Mouse (Mus musculus) right cerebral cortex, postnatal 4 days (tissue): ENCODE data around the gene Mcoln2.

Experiments
- DNase-seq: peaks from one replicate; pipeline ENCODE4 v3.0.0-alpha.2; 2022

Gene Mcoln2

DNA sequence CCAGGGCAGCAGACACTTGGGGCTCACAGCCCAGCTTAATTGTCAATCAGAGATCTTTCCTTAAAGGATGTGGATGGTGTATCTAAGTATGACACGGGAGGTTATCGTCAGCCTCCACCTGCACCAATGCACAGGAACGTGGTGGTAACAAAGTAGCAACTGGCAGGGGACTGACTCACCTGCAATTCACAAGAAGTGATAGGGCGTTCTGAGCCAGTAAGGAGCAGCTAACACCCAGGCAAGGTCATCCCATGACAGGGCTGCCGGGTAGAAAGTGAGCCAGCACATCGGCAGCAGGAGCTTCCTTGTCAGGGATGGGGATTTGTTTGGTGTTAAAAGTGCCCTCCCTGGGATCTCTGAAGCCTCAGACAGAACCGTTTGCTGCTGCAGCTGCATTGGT lies 83.1 kb downstream of the Mcoln2 start:
- DNase-seq, result no peak

DNA sequence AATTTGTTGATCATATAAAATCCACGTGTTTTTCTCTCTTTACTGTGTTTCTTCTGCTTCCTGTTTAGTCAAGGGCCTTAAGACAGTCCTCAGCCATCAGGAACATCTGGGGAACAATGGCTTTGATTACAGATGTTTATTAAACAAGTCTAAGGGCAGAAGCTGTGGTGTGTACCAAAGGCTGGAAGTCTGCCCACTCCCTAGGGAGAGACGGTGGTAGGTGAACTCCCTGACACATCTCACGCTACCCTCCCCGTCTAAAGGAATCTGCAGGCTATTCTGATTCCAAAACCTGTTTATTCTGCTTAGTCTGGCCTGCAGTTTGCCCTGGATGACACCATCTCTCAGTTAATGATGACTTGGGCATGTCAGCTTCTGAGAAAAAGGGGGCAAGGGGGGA lies 84.1 kb downstream of the Mcoln2 start:
- DNase-seq, result no peak

DNA sequence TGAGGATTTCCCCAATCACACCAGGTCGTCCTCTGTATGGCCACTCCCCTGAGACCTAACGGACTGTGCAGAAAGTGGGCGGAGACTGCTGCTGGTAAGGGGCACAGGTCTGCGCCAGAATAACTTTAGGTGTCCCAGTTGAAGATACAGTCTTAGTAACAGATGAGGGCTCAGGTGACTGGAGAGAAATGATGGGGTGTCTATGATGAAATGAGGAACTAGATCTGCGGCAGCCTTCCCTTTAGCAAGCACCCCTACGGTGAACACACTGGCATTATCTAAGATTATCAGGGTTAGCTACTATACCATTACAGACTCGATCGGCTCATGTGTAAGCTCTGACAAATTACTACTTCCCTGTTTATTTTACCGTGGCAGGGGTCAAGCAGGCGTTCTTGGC lies 84.9 kb downstream of the Mcoln2 start:
- no peak for DNase-seq

DNA sequence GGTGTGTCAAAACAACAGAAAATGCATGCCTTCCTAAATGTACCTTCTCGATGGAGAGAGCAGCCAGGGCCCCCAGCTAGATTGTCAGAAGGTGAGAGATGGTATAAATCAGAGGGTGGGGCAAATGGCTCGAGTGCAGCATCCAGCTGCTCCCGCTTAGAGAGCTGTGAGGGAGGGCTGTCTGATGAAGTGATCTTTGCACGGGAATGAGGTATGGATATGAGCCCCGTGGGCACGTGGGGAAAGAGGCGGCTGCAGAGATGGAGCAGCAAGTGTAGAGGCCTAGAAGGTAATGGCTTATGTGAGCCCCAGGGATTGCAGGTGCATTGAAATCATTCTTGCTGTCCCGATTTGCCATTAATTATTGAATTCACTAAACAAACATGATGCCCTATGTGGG lies 86.6 kb downstream of the Mcoln2 start:
- DNase-seq, result no peak

DNA sequence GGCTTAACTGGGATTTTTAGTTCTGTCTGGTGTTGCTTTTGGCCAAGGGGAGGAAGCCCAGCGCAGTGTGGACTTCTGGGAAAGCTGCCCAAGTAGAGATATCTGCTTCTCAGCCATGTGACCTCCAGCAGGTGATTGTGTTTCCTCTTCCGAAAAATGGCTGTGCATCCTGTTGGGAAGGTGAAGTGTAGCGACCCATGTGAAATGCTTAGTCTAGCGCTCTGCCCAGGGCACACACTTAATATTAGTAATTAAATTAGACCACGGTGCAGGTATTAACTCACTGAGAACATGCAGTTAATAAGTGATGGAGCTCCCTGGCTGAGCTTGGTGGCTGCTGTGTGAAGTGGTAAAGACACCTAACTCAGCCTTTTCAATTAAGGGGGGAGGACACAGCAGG lies 88.0 kb downstream of the Mcoln2 start:
- DNase-seq, result no peak

DNA sequence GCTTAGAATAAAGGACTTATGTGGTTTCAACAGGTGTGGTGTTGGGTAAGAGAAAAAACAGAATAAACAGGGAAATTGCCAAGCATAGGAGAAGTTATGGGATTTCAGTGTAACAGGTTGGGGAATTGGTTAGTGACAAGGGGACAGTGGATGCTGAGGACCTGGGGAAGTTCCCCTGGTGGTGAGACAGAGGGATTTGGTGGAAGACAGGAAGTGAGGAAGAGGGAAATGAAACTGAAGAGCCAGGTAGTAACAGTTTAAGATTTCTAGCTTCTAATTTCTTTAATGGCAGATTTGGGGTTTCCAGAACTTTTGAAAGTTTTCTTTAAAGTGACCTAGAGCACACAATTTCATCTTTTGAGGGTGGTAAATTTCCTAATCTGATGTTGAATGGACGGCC lies 95.0 kb downstream of the Mcoln2 start:
- no peak for DNase-seq
